Mouse (Mus musculus) midbrain, embryonic 15.5 days (tissue): ENCODE results near the gene Hmx1. TPM values are rescaled to one million over a fixed set of nuclear protein-coding genes. Genes with fewer than 3 reads are reported as not detected.
A peak's percentile ranks its signal among the peaks of the same experiment; 100 is the strongest.

Experiments
- ATAC-seq: fragments of 200-750 bp; cut with Nextera tagmentation; replicated peaks from 2 replicates; pipeline ENCODE4 v1.8.0; 2017; ENCODE audit warnings: moderate TSS enrichment
- H3K27ac ChIP-seq: fragments of 300-500 bp; sonication (generic); 2 replicates; pipeline ENCODE4 v1.5.1; 2015; ENCODE audit warnings: mild to moderate bottlenecking, inconsistent platforms
- H3K27me3 ChIP-seq: fragments of 300-500 bp; sonication (generic); replicated peaks from 2 replicates; pipeline ENCODE4 v1.6.1; 2015; ENCODE audit warnings: inconsistent platforms
- H3K36me3 ChIP-seq: fragments of 300-500 bp; sonication (generic); replicated peaks from 2 replicates; pipeline ENCODE4 v1.6.1; 2015; ENCODE audit warnings: inconsistent platforms
- H3K4me1 ChIP-seq: fragments of 300-500 bp; sonication (generic); 2 replicates; pipeline ENCODE4 v1.6.1; 2015; ENCODE audit warnings: inconsistent platforms
- H3K4me2 ChIP-seq: fragments of 300-500 bp; sonication (generic); 2 replicates; pipeline ENCODE4 v1.6.1; 2015; ENCODE audit warnings: inconsistent platforms, mild to moderate bottlenecking, moderate library complexity
- H3K4me3 ChIP-seq: fragments of 300-500 bp; sonication (generic); 2 replicates; pipeline ENCODE4 v1.5.1; 2015; ENCODE audit warnings: mild to moderate bottlenecking, inconsistent platforms
- H3K9ac ChIP-seq: fragments of 300-500 bp; sonication (generic); 2 replicates; pipeline ENCODE4 v1.6.1; 2015; ENCODE audit warnings: mild to moderate bottlenecking, inconsistent platforms
- H3K9me3 ChIP-seq: fragments of 300-500 bp; sonication (generic); 2 replicates; pipeline ENCODE4 v1.6.1; 2016; ENCODE audit warnings: inconsistent platforms
- WGBS: fragments of 180-500 bp; shearing (Covaris S2); methylation state at CpG from one replicate; pipeline ENCODE4 v1.1.7; 2015; ENCODE audit warnings: mixed read lengths; 5-methylcytosine and 5-hydroxymethylcytosine counted together
- polyA plus RNA-seq: library from polyadenylated mRNA; unstranded; fragments of >200 nt; fragmentation: Nextera tagmentation; extraction: Ambion mirVana; gene quantifications from 2 replicates; pipeline ENCODE4 v1.2.1, GENCODE M21; 2015

Gene Hmx1
- polyA plus RNA-seq, 1 experiment from 2014 or later: not detected

DNA sequence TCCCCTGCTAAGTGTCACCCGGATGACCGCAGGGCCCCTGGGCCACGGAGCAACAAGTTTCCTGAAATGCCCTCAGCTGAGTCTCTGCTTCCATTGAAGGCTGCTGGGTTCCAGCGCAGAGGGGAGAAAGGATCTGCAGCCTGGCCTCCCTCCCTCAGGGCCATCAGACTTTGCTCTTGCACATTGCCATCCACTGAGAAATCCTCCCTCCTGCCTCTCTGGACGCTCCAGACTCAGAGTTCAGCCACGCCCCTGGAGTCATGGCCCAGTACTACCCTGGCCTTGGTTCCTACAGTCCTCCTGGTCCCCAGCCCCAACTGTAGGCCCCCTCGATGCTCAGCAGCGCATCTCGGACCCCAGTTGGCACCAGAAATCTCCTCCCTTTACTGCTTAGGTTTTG, 52.5 kb downstream of the Hmx1 start:
- ATAC-seq: no peak
- WGBS: 76% methylated on average over 9 of the region's 9 CpGs
- Histone ChIP-seq H3K4me2 (no peak overlapping the region), H3K9ac (no peak overlapping the region), H3K4me1 (no peaks in the 10 kb centered on the region), H3K27ac (no peak overlapping the region), H3K36me3 (no peaks in the 10 kb centered on the region), H3K4me3 (no peak overlapping the region), H3K9me3 (no peaks in the 10 kb centered on the region), H3K27me3 (no peaks in the 10 kb centered on the region)

DNA sequence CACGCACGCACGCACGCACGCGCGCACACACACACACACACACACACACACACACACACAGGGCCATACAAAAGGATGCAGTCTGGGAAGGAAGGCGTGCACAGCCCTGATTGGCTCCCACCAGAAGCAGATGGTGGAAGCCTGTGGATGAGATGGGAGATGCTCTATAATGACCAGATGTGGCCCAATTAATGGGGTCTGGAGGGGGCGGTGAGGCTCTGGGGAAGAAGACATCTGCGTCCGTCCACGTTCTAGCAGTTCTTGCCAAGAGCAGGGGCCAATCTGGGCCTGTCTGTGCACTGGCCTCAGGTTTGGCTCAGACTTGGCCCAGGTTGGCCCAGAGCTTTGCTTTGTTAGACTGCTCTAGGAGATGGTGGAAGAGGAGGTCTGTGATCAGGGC, 55.8 kb downstream of the Hmx1 start:
- Histone ChIP-seq H3K36me3 (no peaks in the 10 kb centered on the region), H3K9ac (no peak overlapping the region), H3K27ac (no peak overlapping the region), H3K4me2 (no peak overlapping the region), H3K4me1 (peaks cover 22% of the 10 kb centered on the region), H3K9me3 (no peaks in the 10 kb centered on the region), H3K27me3 (no peaks in the 10 kb centered on the region), H3K4me3 (no peak overlapping the region)
- ATAC-seq: no peak
- 76% methylated on average over 12 of the region's 12 CpGs for WGBS

DNA sequence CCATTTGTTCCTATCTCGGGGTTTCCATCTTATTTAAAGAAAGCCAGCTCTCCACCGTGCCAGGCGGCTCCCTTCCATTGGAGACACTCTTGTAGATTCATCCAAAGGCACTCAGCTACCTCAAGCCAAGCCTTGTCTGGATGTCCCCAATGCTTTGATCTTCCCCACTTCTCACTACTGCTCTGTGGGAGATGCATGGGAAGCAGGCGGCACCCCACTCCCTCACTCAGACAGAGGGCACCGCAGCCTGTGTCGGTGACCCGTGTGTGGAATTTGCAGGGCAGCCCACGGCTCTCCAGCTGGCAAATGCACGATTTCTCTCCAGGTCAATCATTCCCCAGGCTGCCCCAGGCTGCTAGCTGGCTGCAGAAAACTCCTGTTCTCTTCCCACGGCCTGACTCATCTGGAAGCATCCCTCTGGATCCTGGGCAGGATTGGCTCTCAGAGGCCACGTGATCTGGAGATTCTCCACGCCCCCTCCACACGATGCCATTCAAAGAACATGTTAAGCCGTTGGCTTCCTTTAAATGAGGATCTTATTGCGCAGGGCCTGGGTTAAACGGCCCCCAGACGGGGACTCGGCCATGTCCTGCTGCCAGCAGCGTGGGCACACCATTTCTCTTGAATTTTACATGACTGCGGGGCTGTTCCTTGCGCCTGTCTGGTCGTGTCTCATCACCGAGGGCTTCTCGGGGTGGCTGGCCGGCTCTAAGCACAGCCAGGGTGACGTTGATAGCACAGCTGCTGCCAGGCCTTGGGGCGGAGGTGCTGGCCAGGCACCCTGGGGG, 58.9 kb downstream of the Hmx1 start:
- peaks cover 24% of the 10 kb centered on the region for H3K4me1 ChIP-seq
- peak overlapping the region; percentile 69 for H3K4me2 ChIP-seq
- ATAC-seq: peak; percentile 93
- H3K27ac ChIP-seq: peak overlapping the region; percentile 80
- H3K9ac ChIP-seq: peak overlapping the region; percentile 46
- H3K27me3 ChIP-seq: peaks cover under 1% of the 10 kb centered on the region; the same call in 1 of the 2 replicates
- H3K4me3 ChIP-seq: peak overlapping the region; percentile 40
- WGBS: 18% methylated on average over 27 of the region's 27 CpGs
- H3K36me3 ChIP-seq: no peaks in the 10 kb centered on the region
- H3K9me3 ChIP-seq: no peaks in the 10 kb centered on the region

Other genes starting within 250 kb of the Hmx1 start
- gene Adra2c, start 110.8 kb upstream of the Hmx1 start, polyA plus RNA-seq: 0.32 and 0.86 TPM in 2 replicates
- gene Cpz, start 136.6 kb downstream of the Hmx1 start, polyA plus RNA-seq: 1.8 and 2.2 TPM in 2 replicates
- 7.3 and 7.6 TPM in 2 replicates for gene Trmt44, start 186.0 kb downstream of the Hmx1 start, polyA plus RNA-seq
- 14.6 and 16.0 TPM in 2 replicates for gene Acox3, start 193.9 kb downstream of the Hmx1 start, polyA plus RNA-seq